Mouse (Mus musculus) embryonic facial prominence, embryonic 10.5 days (tissue): ENCODE results near the gene Bcas1. TPM values are rescaled to one million over a fixed set of nuclear protein-coding genes. Genes with fewer than 3 reads are reported as not detected.
A peak's percentile ranks its signal among the peaks of the same experiment; 100 is the strongest.
"Not testable (repeated sequence)": the region's sequence is repeated elsewhere in the genome, so short reads cannot be mapped to it uniquely, and the experiment has no call there.

Experiments used
- DNase-seq: peaks from one replicate; pipeline ENCODE4 v3.0.0-alpha.2; 2017; ENCODE audit warnings: low spot score
- H3K27ac ChIP-seq: fragments of 300-500 bp; sonication (generic); replicated peaks from 2 replicates; pipeline ENCODE4 v1.5.1; 2016; ENCODE audit warnings: mild to moderate bottlenecking
- H3K27me3 ChIP-seq: fragments of 300-500 bp; sonication (generic); replicated peaks from 2 replicates; pipeline ENCODE4 v1.6.1; 2016; ENCODE audit warnings: low read depth, mild to moderate bottlenecking; ENCODE audit not compliant: poor library complexity, severe bottlenecking
- H3K36me3 ChIP-seq: fragments of 300-500 bp; sonication (generic); replicated peaks from 2 replicates; pipeline ENCODE4 v1.6.1; 2016; ENCODE audit warnings: mild to moderate bottlenecking, moderate library complexity
- H3K4me1 ChIP-seq: fragments of 300-500 bp; sonication (generic); 2 replicates; pipeline ENCODE4 v1.6.1; 2016
- H3K4me3 ChIP-seq: fragments of 300-500 bp; sonication (generic); 2 replicates; pipeline ENCODE4 v1.5.1; 2016; ENCODE audit warnings: mild to moderate bottlenecking, moderate library complexity
- H3K9me3 ChIP-seq: fragments of 300-500 bp; sonication (generic); 2 replicates; pipeline ENCODE4 v1.6.1; 2016; ENCODE audit warnings: mild to moderate bottlenecking
- WGBS: fragments of 180-500 bp; shearing (Covaris S2); methylation state at CpG from one replicate; pipeline ENCODE4 v1.1.7; 2016; 5-methylcytosine and 5-hydroxymethylcytosine counted together
- polyA plus RNA-seq: library from polyadenylated mRNA; unstranded; fragments of >200 nt; fragmentation: Nextera tagmentation; extraction: Ambion mirVana; gene quantifications from 2 replicates; pipeline ENCODE4 v1.2.1, GENCODE M21; 2016

Bcas1 gene
- 0.92 and 1.2 TPM in 2 replicates for polyA plus RNA-seq

DNA sequence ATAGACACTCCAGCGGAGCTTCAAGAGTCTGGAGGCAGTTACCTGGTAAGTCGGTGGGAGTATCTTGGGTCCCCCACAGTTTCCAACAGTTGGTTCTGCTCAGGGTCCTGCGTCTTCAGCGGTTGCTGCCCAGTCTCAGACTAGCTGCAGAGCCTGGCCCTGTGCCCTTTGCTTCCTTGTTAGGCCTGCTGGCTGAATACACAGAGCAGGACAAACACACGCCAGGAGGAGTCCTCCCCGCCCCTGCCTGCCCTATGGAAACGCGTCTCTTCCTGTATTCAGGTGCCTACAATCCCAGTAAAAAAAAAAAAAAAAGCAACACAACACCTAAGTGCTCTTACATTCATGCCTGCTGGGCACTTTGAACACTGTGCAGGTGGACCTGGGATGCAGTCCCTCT is at the start of gene Bcas1:
Gene Bcas1 (minus strand): TSS at position 142 of the 400 bp plus-strand sequence.
- Histone ChIP-seq H3K36me3 (no peaks in the 10 kb centered on the region), H3K9me3 (0 out of 2 replicates have a peak, but pooled peaks cover 3% of the 10 kb centered on the region), H3K27ac (0 out of 2 replicates have a peak within 1 kb of the TSS, but pooled peaks have one; percentile 30), H3K27me3 (peaks cover 4% of the 10 kb centered on the region; the same call in 1 of the 2 replicates), H3K4me1 (peaks cover 12% of the 10 kb centered on the region), H3K4me3 (no peak within 1 kb of the TSS)
- WGBS = 78% methylated on average over 8 of the region's 8 CpGs
- DNase-seq = no peak

DNA sequence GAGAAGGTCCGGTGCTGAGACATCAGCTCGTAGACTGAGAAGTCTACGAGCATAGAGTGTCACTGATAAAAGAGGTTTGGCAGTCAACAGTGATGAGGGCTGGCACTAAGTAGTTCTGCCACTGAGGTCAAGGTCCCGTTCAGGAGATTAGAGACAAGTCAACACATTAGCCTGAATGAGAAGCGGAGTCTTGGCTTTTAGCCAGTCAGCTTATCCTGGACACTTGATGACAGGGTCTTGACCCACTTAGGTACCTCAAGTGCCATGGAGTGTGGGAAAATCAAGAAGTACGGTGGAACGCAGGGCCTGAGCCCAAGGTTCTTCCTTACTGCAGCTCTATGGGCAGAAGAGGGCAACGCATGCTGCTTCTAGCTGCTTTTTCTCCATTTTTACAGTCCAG is 49.0 kb upstream of the Bcas1 start:
- Histone ChIP-seq H3K9me3 (no peaks in the 10 kb centered on the region), H3K27ac (no peak overlapping the region), H3K36me3 (no peaks in the 10 kb centered on the region), H3K27me3 (peaks cover 3% of the 10 kb centered on the region; the same call in 1 of the 2 replicates), H3K4me3 (no peak overlapping the region), H3K4me1 (no peaks in the 10 kb centered on the region)
- DNase-seq = no peak
- WGBS = 87% methylated on average over 8 of the region's 8 CpGs

DNA sequence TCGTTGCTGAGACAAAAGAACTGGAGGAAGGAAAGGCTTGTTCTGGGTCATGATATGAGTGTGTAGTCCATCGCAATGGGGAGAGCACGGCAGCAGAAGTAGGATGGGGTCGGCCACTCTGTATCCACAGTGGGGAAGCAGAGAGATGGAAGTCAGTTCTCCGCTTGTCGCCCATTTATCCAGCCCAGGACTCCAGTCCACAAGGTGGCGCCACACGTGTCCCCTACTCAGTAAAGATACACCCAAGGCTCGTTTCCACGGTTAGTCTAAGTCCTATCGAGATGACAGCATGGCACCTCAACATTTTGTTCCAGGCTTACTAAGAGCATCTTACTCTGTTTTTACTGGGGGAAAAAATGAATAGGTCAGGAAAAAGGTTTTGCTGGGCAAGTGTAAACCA is 48.6 kb upstream of the Bcas1 start:
- H3K4me1 ChIP-seq = no peaks in the 10 kb centered on the region
- no peak for DNase-seq

DNA sequence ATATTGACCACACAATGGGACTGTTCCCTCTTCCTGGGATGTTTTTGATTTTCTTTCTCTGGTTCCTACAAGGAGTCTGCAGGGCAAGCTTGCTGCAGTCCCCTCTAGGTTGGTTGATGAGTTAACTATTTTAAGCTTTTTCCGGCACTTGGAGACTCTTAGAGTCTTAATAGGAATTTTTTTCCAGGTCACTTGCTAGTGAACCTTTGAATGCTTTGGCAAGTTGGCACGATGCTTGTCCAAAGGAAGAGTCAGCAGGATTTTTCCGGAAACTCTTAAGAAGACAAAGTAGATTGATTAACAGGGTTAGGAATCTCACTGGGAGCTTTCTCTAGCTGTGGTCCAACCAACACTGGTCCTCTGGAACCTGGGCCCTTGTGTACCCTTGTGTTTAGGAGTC is 47.5 kb upstream of the Bcas1 start:
- H3K4me3 ChIP-seq = no peak overlapping the region
- peaks cover 12% of the 10 kb centered on the region for H3K27me3 ChIP-seq
- no peak overlapping the region for H3K27ac ChIP-seq
- no peaks in the 10 kb centered on the region for H3K36me3 ChIP-seq
- WGBS = 79% methylated on average over 3 of the region's 3 CpGs
- peaks cover 6% of the 10 kb centered on the region for H3K4me1 ChIP-seq
- H3K9me3 ChIP-seq = no peaks in the 10 kb centered on the region
- DNase-seq = no peak

More for the DNA sequence above, 48.6 kb upstream of the Bcas1 start:
- Histone ChIP-seq H3K36me3 (no peaks in the 10 kb centered on the region), H3K9me3 (no peaks in the 10 kb centered on the region), H3K4me3 (no peak overlapping the region), H3K27me3 (peaks cover 4% of the 10 kb centered on the region), H3K27ac (no peak overlapping the region)
- 87% methylated on average over 11 of the region's 11 CpGs for WGBS

DNA sequence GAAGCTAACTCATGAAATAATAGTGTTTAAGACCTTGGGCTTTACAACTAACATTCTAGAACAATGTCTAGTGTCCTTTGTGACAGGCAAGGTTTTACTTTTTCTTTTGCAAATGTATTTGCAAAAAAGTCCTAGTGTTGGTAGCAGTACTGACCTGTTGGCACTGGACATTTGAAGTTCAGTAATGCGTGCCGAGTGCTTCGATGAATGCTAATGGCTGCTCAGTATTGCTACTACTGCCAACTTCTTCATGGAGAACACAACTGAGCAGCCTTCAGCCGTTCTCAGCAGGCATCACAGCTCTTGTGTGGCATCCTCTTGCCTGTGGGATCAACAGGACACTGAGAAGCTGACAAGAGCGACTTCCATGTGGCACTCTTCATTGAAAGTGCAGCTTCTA is 46.5 kb upstream of the Bcas1 start:
- peaks cover 19% of the 10 kb centered on the region for H3K27me3 ChIP-seq
- no peak overlapping the region for H3K4me3 ChIP-seq
- H3K9me3 ChIP-seq = no peaks in the 10 kb centered on the region
- no peak for DNase-seq
- peaks cover 16% of the 10 kb centered on the region for H3K4me1 ChIP-seq
- H3K36me3 ChIP-seq = no peaks in the 10 kb centered on the region
- H3K27ac ChIP-seq = no peak overlapping the region
- WGBS = 91% methylated on average over 5 of the region's 5 CpGs

DNA sequence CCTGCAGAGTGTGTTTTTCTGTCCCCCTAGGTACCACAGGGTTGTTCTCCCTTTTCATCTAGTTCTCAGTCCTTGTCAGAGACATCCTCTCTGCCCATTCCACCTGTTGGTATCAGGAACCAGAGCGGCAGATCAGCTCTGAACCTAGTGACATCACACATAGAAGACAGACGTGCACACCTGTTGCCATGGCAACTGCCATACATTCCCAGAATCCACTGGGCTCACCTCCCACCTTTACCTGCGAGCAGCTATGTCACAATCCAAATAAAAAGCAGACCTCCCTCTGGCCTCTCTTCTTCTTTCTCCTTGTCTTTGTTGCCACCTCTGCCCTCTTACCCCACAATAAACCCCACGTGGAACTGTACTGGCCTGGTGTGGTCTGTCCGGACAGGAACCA is 42.9 kb upstream of the Bcas1 start:
- Histone ChIP-seq H3K27me3 (peaks cover 24% of the 10 kb centered on the region), H3K4me3 (no peak overlapping the region), H3K4me1 (peaks cover 17% of the 10 kb centered on the region), H3K27ac (no peak overlapping the region), H3K9me3 (no peaks in the 10 kb centered on the region), H3K36me3 (no peaks in the 10 kb centered on the region)
- WGBS = 82% methylated on average over 5 of the region's 5 CpGs
- no peak for DNase-seq

DNA sequence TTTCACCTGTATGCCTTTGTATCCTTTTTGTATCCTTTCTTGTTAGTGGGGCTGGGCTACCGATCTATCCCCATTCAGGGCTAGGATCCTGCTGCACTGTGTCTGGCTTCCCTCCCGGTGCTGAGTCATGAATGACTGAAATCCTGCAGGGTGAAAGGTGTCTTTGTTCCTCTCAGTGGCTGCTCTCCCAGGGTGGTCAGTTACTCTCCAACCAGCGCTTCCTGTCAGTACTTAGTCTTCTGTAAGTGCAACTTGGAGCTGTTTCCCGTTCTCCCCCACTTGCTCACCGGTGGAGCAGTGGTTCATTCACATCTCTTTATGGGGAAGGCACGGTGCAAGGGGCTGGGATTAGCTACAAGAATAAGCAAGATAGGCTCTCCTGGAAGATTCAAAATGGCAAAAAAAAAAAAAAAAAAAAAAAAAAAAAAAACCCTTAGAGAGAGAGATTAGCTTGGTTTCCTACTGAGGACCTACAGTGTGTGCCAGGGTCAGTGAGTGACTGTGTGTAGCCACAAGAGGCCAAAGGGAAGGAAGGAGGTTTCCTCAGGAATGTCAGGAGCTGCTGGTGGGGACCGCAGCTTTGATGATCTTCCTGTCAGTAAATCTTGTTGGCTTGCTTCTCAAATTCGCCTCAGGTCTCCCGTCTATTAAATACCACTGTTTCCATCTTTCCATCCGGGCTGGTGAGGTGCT is 42.1 kb upstream of the Bcas1 start:
- 11% methylated on average over 10 of the region's 10 CpGs for WGBS
- 0 out of 2 replicates have a peak overlapping the region, but pooled peaks have one; percentile 4 for H3K4me3 ChIP-seq
- H3K4me1 ChIP-seq = peaks cover 18% of the 10 kb centered on the region
- H3K36me3 ChIP-seq = no peaks in the 10 kb centered on the region
- DNase-seq = peak; percentile 53
- H3K27me3 ChIP-seq = peaks cover 24% of the 10 kb centered on the region
- H3K27ac ChIP-seq = no peak overlapping the region
- no peaks in the 10 kb centered on the region for H3K9me3 ChIP-seq

DNA sequence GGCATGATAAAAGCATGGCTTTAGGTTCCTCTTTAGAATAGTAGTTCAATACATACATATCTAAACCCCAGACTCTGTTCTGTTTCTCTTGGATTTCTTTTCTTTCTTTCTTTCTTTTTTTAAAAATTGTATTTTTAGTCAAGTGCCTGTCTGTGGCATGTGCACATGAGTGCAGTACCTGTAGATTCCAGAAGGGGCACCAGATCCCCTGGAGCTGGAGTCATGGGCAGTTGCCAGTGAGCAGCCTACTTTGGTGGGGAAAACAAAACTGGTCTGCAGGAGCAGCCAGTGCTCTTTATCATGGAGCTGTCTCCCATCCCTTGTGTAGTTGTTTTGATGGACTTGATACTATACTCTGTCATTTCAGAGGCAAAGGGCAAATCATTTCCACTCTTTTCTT is 40.4 kb upstream of the Bcas1 start:
- no peak overlapping the region for H3K4me3 ChIP-seq
- no peaks in the 10 kb centered on the region for H3K9me3 ChIP-seq
- no peak overlapping the region for H3K27ac ChIP-seq
- H3K4me1 ChIP-seq = peaks cover 22% of the 10 kb centered on the region
- peak; percentile 33 for DNase-seq
- peaks cover 24% of the 10 kb centered on the region for H3K27me3 ChIP-seq
- H3K36me3 ChIP-seq = no peaks in the 10 kb centered on the region

DNA sequence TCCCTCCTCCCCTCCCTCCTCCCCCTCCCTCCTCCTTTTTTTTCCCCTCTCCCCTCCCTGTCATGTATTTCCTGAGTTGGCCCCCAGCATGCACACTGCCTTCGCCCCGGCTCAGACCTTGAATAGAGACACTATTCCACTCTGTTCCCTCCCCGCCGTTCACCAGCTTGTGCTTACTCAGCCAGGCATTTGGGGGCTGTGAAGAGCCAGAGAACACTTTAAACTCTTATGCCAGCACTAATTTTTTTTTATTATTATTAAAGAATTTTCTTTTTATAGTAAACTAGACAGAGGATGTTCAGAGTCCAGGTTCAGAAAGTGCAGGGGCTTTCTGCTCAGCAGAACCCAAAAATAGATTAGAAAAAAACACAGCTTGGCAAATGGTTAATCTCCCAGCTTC is 37.2 kb upstream of the Bcas1 start:
- Histone ChIP-seq H3K27me3 (peaks cover 10% of the 10 kb centered on the region; the same call in 1 of the 2 replicates), H3K36me3 (no peaks in the 10 kb centered on the region), H3K9me3 (no peaks in the 10 kb centered on the region), H3K4me3 (no peak overlapping the region), H3K4me1 (peaks cover 28% of the 10 kb centered on the region), H3K27ac (no peak overlapping the region)
- 52% methylated on average over 4 of the region's 4 CpGs for WGBS
- no peak for DNase-seq

DNA sequence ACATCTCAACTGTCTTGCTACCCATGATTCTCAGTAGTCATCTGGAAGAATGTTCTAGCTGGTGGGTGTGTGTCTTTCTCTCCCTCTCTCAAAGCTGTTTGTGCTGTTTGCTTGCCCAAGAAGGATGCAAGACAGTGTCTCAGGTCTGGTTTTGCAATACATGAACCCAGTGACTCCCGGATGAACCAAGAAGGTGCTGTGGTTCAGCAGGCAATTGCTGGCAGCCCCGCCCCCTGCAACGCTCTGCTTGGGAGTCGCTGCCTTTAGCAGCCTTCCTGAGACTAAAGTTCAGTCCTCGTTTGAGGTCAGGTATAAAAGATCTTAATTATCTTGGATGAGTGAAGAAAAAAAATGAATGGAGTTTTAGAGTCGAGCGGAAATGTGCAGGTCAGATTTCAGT is 34.0 kb upstream of the Bcas1 start:
- no peak for DNase-seq
- 74% methylated on average over 7 of the region's 7 CpGs for WGBS
- H3K27me3 ChIP-seq = 0 out of 2 replicates have a peak, but pooled peaks cover 9% of the 10 kb centered on the region

DNA sequence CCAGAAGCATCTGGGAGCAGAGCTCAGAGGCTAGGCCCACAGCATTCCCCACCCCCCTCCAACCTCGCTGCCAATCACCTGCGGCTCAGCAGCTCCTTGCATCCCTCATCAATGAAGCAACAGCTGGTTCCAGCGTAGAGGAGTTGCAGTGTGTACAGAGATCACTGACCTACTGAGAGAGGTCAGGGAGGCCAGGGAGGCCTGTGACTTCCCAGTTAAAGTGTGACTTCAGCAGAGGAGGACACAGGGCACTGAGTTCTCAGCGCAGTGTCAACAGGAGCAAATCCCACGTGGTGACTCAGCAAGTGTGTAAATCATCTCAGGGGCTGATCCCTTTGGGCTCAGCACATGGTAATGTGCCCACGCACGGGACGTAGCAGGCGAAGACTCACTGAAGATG is 32.2 kb upstream of the Bcas1 start:
- Histone ChIP-seq H3K27ac (0 out of 2 replicates have a peak overlapping the region, but pooled peaks have one; percentile 30), H3K27me3 (peaks cover 9% of the 10 kb centered on the region; the same call in 1 of the 2 replicates), H3K9me3 (no peaks in the 10 kb centered on the region), H3K4me1 (peaks cover 32% of the 10 kb centered on the region), H3K36me3 (no peaks in the 10 kb centered on the region), H3K4me3 (no peak overlapping the region)
- WGBS = 29% methylated on average over 9 of the region's 9 CpGs
- DNase-seq = peak; percentile 70

More for the DNA sequence above, 34.0 kb upstream of the Bcas1 start:
- Histone ChIP-seq H3K9me3 (no peaks in the 10 kb centered on the region), H3K27ac (no peak overlapping the region), H3K4me1 (peaks cover 32% of the 10 kb centered on the region), H3K36me3 (no peaks in the 10 kb centered on the region), H3K4me3 (no peak overlapping the region)

DNA sequence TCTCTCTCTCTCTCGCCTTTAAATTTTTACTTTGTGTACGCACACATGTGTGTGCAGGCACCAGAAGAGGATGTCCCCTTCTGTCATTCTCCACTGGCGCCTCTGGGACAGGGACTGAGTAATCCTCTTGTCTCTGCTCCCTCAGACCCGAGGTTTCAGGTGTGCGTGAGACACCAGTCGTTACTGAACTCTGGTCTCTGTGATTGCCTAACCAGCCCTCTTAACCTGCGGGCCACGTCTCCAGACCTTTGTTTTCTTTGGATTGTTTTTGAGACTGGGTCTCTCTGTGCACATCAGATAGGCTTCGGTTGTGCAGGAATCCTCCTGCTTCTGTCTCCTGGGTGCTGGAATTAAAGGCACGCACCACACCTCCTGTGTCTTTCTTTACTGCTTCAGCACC is 31.5 kb upstream of the Bcas1 start:
- H3K4me1 ChIP-seq = peaks cover 29% of the 10 kb centered on the region
- no peaks in the 10 kb centered on the region for H3K36me3 ChIP-seq
- WGBS = 70% methylated on average over 10 of the region's 10 CpGs
- H3K4me3 ChIP-seq = no peak overlapping the region
- no peaks in the 10 kb centered on the region for H3K9me3 ChIP-seq
- no peak for DNase-seq
- peaks cover 9% of the 10 kb centered on the region; the same call in 1 of the 2 replicates for H3K27me3 ChIP-seq
- H3K27ac ChIP-seq = peak overlapping the region; percentile 30; the same call in 1 of the 2 replicates

DNA sequence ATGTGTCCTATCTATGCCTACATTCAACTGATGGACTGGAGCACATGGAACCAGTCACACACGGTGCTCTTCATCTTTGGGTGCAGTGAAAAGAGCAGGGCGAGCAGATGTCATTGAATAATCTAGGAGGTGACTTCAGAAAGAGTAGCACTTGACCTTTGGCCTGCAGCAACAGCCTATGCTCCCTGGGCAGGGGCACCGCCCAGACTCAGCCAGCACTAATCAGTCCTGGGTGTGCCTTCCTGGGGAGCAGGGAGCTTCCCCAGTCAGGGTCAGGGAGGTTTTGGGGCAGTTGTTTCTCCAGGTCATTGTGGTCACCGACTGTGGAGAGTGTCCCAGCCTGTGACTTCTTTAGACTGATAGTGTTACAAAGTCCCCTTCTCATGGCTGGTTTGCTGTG is 26.2 kb upstream of the Bcas1 start:
- not testable (repeated sequence) for H3K36me3 ChIP-seq, H3K4me1 ChIP-seq, H3K27me3 ChIP-seq, DNase-seq, H3K9me3 ChIP-seq, H3K27ac ChIP-seq, H3K4me3 ChIP-seq
- WGBS = 34% methylated on average over 4 of the region's 4 CpGs
